Mouse (Mus musculus) liver, embryonic 14.5 days (tissue): Measurements from ENCODE around the gene Tbl1xr1. TPM values are rescaled to one million over a fixed set of nuclear protein-coding genes. Genes with fewer than 3 reads are reported as not detected.
A peak's percentile ranks its signal among the peaks of the same experiment; 100 is the strongest.

Source experiments
- ATAC-seq: fragments of 200-750 bp; cut with Nextera tagmentation; 2 replicates; pipeline ENCODE4 v1.8.0; 2017; ENCODE audit warnings: moderate number of reproducible peaks, mild to moderate bottlenecking, moderate library complexity; ENCODE audit not compliant: insufficient read depth
- DNase-seq, 3 experiments: peaks; one replicate each; pipeline ENCODE4 v3.0.0-alpha.2; 2012 to 2013; ENCODE audit warnings: low read depth in 3 of 3, low spot score in 3 of 3
- H3K27ac ChIP-seq: fragments of 300-500 bp; sonication (generic); 2 replicates; pipeline ENCODE4 v1.5.1; 2014; ENCODE audit warnings: moderate library complexity, mild to moderate bottlenecking, control low read depth, inconsistent platforms
- H3K27me3 ChIP-seq: fragments of 300-500 bp; sonication (generic); 2 replicates; pipeline ENCODE4 v1.6.1; 2014; ENCODE audit warnings: mild to moderate bottlenecking, low read length, moderate library complexity; ENCODE audit not compliant: control insufficient read depth, insufficient read depth
- H3K36me3 ChIP-seq: fragments of 300-500 bp; sonication (generic); replicated peaks from 2 replicates; pipeline ENCODE4 v1.6.1; 2014; ENCODE audit warnings: low read depth; ENCODE audit not compliant: control insufficient read depth, insufficient read depth
- H3K4me1 ChIP-seq, 2 experiments: fragments of 200-500 bp in 1 of 2; fragments of 300-500 bp in 1 of 2; sonication (generic) in 1 of 2; replicated peaks; 2 replicates each; pipeline ENCODE4 v1.6.1; 2012 to 2014; ENCODE audit warnings: antibody characterized with exemption in 1 of 2, inconsistent platforms in 1 of 2, low read length in 1 of 2; ENCODE audit not compliant: control insufficient read depth in 2 of 2, insufficient read depth in 2 of 2
- H3K4me2 ChIP-seq: fragments of 300-500 bp; sonication (generic); 2 replicates; pipeline ENCODE4 v1.6.1; 2014; ENCODE audit warnings: low read depth, mild to moderate bottlenecking, control low read depth, moderate library complexity
- H3K4me3 ChIP-seq, 2 experiments: fragments of 200-500 bp in 1 of 2; fragments of 300-500 bp in 1 of 2; sonication (generic) in 1 of 2; 2 replicates each; pipeline ENCODE4 v1.5.1; 2012 to 2014; ENCODE audit warnings: low read depth in 2 of 2, low read length in 2 of 2, mild to moderate bottlenecking in 2 of 2, control low read depth in 1 of 2, inconsistent platforms in 1 of 2, moderate library complexity in 1 of 2; ENCODE audit not compliant: insufficient read depth in 1 of 2
- H3K9ac ChIP-seq: fragments of 300-500 bp; sonication (generic); replicated peaks from 2 replicates; pipeline ENCODE4 v1.6.1; 2014; ENCODE audit warnings: mild to moderate bottlenecking, control low read depth, moderate library complexity
- H3K9me3 ChIP-seq: fragments of 300-500 bp; sonication (generic); 2 replicates; pipeline ENCODE4 v1.6.1; 2016; ENCODE audit warnings: low read length, mixed read lengths; ENCODE audit not compliant: control insufficient read depth
- CTCF ChIP-seq: IDR thresholded peaks from 2 replicates; pipeline ENCODE4 v1.5.1; 2016; ENCODE audit warnings: antibody characterized with exemption, low read depth, control low read depth
- EP300 ChIP-seq: IDR thresholded peaks from 2 replicates; pipeline ENCODE4 v1.6.1; 2016; ENCODE audit warnings: antibody characterized with exemption, low read depth
- WGBS: fragments of 180-500 bp; shearing (Covaris S2); extraction: QIAGEN DNeasy Blood & Tissue Kit; methylation state at CpG from one replicate; pipeline ENCODE4 v1.1.7; 2014; ENCODE audit not compliant: insufficient replicate concordance; 5-methylcytosine and 5-hydroxymethylcytosine counted together
- polyA plus RNA-seq, 2 experiments: library from polyadenylated mRNA; depleted of rRNA in 1 of 2; stranded (reverse) in 1 of 2; unstranded in 1 of 2; fragments of >200 nt; fragmentation: Nextera tagmentation in 1 of 2; extraction: Ambion mirVana in 1 of 2; gene quantifications; 2 replicates each; pipeline versions ENCODE4 v1.2.1 to v1.2.3; 2012 to 2014

Tbl1xr1 gene
- polyA plus RNA-seq, 2 experiments, result 6.5 to 6.7 TPM

DNA sequence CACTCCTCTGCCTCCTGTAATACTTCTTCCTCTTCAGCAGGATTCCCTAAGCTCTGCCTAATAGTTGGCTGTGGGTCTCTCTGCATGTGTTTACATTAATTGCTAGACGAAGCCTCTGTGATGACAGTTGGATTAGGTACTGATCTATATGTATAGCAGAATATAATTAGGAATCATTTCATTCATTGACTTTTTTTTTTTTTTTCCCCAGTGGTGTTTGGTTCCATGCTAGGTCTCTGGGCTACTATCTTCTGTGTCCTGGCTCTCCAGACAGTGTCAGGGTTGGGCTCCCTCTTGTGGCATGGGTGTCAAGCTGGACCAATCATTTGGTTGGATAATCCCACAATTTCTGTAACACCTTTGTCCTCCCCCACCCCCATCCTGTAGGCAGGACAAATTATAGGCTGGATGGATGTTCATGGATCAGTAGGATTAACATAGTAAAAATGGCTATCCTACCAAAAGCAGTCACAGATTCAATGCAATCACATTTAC is 71.0 kb downstream of the Tbl1xr1 start:
- 35% methylated on average over 1 of the region's 1 CpGs for WGBS
- no peak for TF ChIP-seq EP300
- TF ChIP-seq CTCF, result peak; percentile 53
- no peak for ATAC-seq
- Histone ChIP-seq H3K9me3 (no peaks in the 10 kb centered on the region), H3K36me3 (no peaks in the 10 kb centered on the region), H3K4me1 (peaks cover 0 to 12% of the 10 kb centered on the region in 2 experiments), H3K4me2 (no peak overlapping the region), H3K27ac (no peak overlapping the region), H3K4me3 (no peak overlapping the region), H3K9ac (no peak overlapping the region), H3K27me3 (no peaks in the 10 kb centered on the region)
- DNase-seq, result no peak

DNA sequence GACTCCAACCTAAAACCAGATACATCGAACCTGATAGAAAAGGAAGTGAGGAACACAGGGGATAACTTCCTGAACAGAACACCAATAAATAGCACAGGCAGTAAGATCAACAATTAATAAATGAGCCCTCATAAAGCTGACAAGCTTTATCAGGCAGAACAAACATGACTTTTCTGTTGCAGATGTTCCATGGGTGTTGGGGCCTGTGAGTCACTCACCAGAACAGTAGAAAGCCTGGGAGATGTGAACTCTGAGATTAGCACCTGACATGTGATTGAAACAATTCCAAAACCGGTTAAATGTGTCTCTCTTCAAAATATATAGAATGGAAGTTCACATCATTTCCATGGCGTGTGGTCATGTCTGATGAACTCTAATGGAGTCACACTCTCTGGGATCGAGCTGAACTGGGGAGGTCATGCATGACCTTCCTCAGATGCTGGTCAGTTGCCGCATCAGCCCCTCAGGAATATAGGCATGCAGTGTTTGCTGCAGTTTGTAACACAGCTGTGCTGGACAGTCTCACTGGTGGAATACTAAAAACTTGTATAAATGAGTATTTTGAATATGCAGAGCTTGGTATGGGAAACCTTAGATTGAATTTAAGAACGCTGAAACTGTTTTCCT is 72.0 kb downstream of the Tbl1xr1 start:
- Histone ChIP-seq H3K9me3 (no peaks in the 10 kb centered on the region), H3K27me3 (no peaks in the 10 kb centered on the region), H3K27ac (no peak overlapping the region), H3K4me1 (peaks cover 0 to 10% of the 10 kb centered on the region in 2 experiments), H3K4me3 (no peak overlapping the region), H3K36me3 (no peaks in the 10 kb centered on the region), H3K9ac (no peak overlapping the region), H3K4me2 (no peak overlapping the region)
- DNase-seq, result no peak
- no peak for TF ChIP-seq EP300
- WGBS, result 68% methylated on average over 6 of the region's 6 CpGs
- ATAC-seq, result no peak

DNA sequence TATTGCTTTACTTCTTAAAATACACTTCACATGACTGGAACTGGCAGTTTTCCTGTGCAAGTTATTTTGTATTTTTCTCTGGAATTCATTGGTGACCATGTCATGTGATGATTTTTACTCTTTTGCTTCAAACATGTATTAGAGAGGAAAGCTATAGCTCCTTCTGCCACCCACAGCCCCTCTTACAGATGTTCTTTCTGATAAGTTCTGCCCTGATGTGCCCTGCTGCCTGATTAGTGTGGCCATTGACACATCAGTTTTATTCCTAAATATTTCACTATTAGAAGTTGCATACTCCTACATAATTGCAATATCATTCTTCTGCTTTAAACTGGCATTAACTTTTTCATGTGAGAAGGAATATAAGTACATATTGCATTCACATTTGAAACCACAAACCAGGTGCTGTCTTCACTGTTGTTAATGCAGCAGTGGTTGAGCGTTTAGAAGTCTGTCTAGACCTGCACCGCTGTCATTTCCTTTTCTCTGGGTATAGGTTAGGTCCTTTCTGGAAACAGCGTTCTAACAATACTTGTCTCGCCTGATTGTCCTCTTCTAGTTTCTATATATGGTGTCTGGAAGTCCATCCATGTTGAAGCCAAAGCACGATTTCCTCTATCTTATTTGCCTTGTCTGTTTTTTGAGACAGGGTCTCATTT is 74.5 kb downstream of the Tbl1xr1 start:
- no peaks in the 10 kb centered on the region for H3K36me3 ChIP-seq
- no peak for TF ChIP-seq CTCF
- TF ChIP-seq EP300, result no peak; the same call in 1 of the 2 replicates
- 53% methylated on average over 5 of the region's 5 CpGs for WGBS
- no peak overlapping the region for H3K4me3 ChIP-seq
- no peak overlapping the region for H3K9ac ChIP-seq
- H3K4me1 ChIP-seq, result peaks cover 0 to 9% of the 10 kb centered on the region in 2 experiments; a peak in 3 of 4 replicates
- no peak for ATAC-seq
- no peak overlapping the region for H3K27ac ChIP-seq
- no peak overlapping the region for H3K4me2 ChIP-seq
- no peaks in the 10 kb centered on the region for H3K9me3 ChIP-seq
- no peaks in the 10 kb centered on the region for H3K27me3 ChIP-seq
- no peak for DNase-seq

DNA sequence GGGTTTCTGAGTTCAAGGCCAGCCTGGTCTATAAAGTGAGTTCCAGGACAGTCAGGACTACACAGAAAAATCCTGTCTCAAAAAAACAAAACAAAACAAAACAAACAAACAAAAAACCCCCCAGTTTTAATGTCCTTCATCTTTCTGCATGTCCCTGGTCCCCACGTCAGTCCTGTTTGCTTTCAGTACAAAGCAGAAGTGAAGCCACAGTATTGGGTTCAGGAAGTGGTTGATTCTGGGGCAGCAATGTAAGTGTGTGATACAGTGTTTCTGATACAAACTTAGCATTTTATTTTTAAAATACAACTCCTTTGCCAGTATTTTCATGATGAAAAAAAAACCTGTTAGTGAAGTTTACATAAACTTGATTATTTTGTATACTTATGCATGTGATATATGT is 76.3 kb downstream of the Tbl1xr1 start:
- ATAC-seq, result no peak
- no peaks in the 10 kb centered on the region for H3K36me3 ChIP-seq
- 55% methylated on average over 1 of the region's 1 CpGs for WGBS

DNA sequence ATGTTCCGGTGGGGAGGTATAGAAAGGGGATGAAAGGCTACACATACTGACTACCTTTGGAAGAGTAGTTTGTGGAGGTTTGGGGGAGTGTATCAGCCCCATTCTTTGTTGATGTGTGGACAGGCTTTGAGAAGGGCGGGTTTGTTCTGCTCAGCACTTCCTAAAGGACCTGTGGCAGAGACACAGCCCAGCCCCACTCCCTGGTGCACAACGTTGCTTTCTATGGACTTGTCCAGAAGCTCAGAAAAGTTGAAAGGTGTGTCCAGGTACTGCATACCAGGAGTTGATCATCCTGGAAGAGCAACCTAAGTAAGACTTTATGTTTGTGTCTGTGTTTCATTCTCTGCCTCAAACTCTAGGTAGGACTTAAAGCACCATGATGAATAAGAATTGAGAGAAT is 78.1 kb downstream of the Tbl1xr1 start:
- no peak for ATAC-seq
- TF ChIP-seq EP300 (no peak), CTCF (no peak)
- 75% methylated on average over 3 of the region's 3 CpGs for WGBS

More for the DNA sequence above, 76.3 kb downstream of the Tbl1xr1 start:
- no peak for DNase-seq
- Histone ChIP-seq H3K27ac (no peak overlapping the region), H3K4me3 (no peak overlapping the region), H3K4me1 (peaks cover 0 to 9% of the 10 kb centered on the region in 2 experiments; a peak in 3 of 4 replicates), H3K4me2 (no peak overlapping the region), H3K27me3 (no peaks in the 10 kb centered on the region), H3K9ac (no peak overlapping the region), H3K9me3 (no peaks in the 10 kb centered on the region)
- no peak for TF ChIP-seq CTCF
- no peak for TF ChIP-seq EP300

More for the DNA sequence above, 78.1 kb downstream of the Tbl1xr1 start:
- H3K36me3 ChIP-seq, result no peaks in the 10 kb centered on the region
- H3K4me3 ChIP-seq, result no peak overlapping the region
- no peak overlapping the region for H3K4me2 ChIP-seq
- H3K9me3 ChIP-seq, result no peaks in the 10 kb centered on the region
- no peak overlapping the region for H3K27ac ChIP-seq
- no peaks in the 10 kb centered on the region for H3K27me3 ChIP-seq
- H3K9ac ChIP-seq, result no peak overlapping the region
- H3K4me1 ChIP-seq, result peaks cover 0 to 9% of the 10 kb centered on the region in 2 experiments; a peak in 3 of 4 replicates
- no peak for DNase-seq
